Mouse (Mus musculus) heart, embryonic 14.5 days (tissue): ENCODE results near the gene Zdhhc21. TPM values are rescaled to one million over a fixed set of nuclear protein-coding genes. Genes with fewer than 3 reads are reported as not detected.
A peak's percentile ranks its signal among the peaks of the same experiment; 100 is the strongest.

Source experiments
- ATAC-seq: fragments of 200-750 bp; cut with Nextera tagmentation; 2 replicates; pipeline ENCODE4 v1.8.0; 2017; ENCODE audit warnings: low read depth, moderate TSS enrichment; ENCODE audit not compliant: insufficient number of reproducible peaks, insufficient read depth, low FRiP score
- H3K27ac ChIP-seq, 2 experiments: fragments of 200-500 bp in 1 of 2; fragments of 300-500 bp in 1 of 2; sonication (generic) in 1 of 2; replicated peaks in 1 of 2; 2 replicates each; pipeline ENCODE4 v1.5.1; 2012 to 2014; ENCODE audit warnings: low read depth in 2 of 2, low read length in 2 of 2, control low read depth in 1 of 2, mild to moderate bottlenecking in 1 of 2, mixed read lengths in 1 of 2; ENCODE audit not compliant: control insufficient read depth in 1 of 2, insufficient read depth in 1 of 2
- H3K27me3 ChIP-seq: fragments of 300-500 bp; sonication (generic); 2 replicates; pipeline ENCODE4 v1.6.1; 2014; ENCODE audit warnings: mild to moderate bottlenecking, low read length, control low read depth; ENCODE audit not compliant: control insufficient read depth, insufficient read depth
- H3K36me3 ChIP-seq: fragments of 300-500 bp; sonication (generic); 2 replicates; pipeline ENCODE4 v1.6.1; 2014; ENCODE audit warnings: mild to moderate bottlenecking, control low read depth, low read length, mixed read lengths; ENCODE audit not compliant: control insufficient read depth, insufficient read depth
- H3K4me1 ChIP-seq, 2 experiments: fragments of 200-500 bp in 1 of 2; fragments of 300-500 bp in 1 of 2; sonication (generic) in 1 of 2; 2 replicates each; pipeline ENCODE4 v1.6.1; 2012 to 2014; ENCODE audit warnings: low read length in 2 of 2, control low read depth in 1 of 2, mixed read lengths in 1 of 2; ENCODE audit not compliant: control insufficient read depth in 2 of 2, insufficient read depth in 2 of 2
- H3K4me2 ChIP-seq: fragments of 300-500 bp; sonication (generic); 2 replicates; pipeline ENCODE4 v1.6.1; 2014; ENCODE audit warnings: mild to moderate bottlenecking, low read length
- H3K4me3 ChIP-seq, 2 experiments: fragments of 200-500 bp in 1 of 2; fragments of 300-500 bp in 1 of 2; sonication (generic) in 1 of 2; 2 replicates each; pipeline ENCODE4 v1.5.1; 2012 to 2014; ENCODE audit warnings: low read length in 2 of 2, mild to moderate bottlenecking in 2 of 2, control low read depth in 1 of 2, low read depth in 1 of 2, moderate library complexity in 1 of 2; ENCODE audit not compliant: control insufficient read depth in 1 of 2, insufficient read depth in 1 of 2
- H3K9ac ChIP-seq: fragments of 300-500 bp; sonication (generic); 2 replicates; pipeline ENCODE4 v1.6.1; 2014; ENCODE audit warnings: mild to moderate bottlenecking, low read length
- H3K9me3 ChIP-seq: fragments of 300-500 bp; sonication (generic); 2 replicates; pipeline ENCODE4 v1.6.1; 2016; ENCODE audit warnings: low read length, control low read depth; ENCODE audit not compliant: control insufficient read depth
- WGBS: fragments of 180-500 bp; shearing (Covaris S2); extraction: QIAGEN DNeasy Blood & Tissue Kit; methylation state at CpG from one replicate; pipeline ENCODE4 v1.1.7; 2014; 5-methylcytosine and 5-hydroxymethylcytosine counted together
- polyA plus RNA-seq: library from polyadenylated mRNA; unstranded; fragments of >200 nt; fragmentation: Nextera tagmentation; extraction: Ambion mirVana; gene quantifications from 2 replicates; pipeline ENCODE4 v1.2.1, GENCODE M21; 2014

Zdhhc21 gene
- polyA plus RNA-seq, 1 experiment from 2014 or later, result 11.3 TPM

- peaks cover 0 to 5% of the 10 kb centered on the region in 2 experiments; a peak in 1 of 4 replicates for H3K4me1 ChIP-seq
- H3K4me3 ChIP-seq, result no peak overlapping the region
- no peaks in the 10 kb centered on the region for H3K36me3 ChIP-seq
- WGBS, result 70% methylated on average over 8 of the region's 8 CpGs
- no peak for ATAC-seq
- H3K9ac ChIP-seq, result no peak overlapping the region
- no peaks in the 10 kb centered on the region for H3K27me3 ChIP-seq
- H3K9me3 ChIP-seq, result no peaks in the 10 kb centered on the region
- H3K27ac ChIP-seq, result no peak overlapping the region
- H3K4me2 ChIP-seq, result no peak overlapping the region
Observed at GRCm38 (mm10) chr4:82864974-82865699, 5.4 kb upstream of the Zdhhc21 start.

GRCm38 (mm10) chr4:82863316-82863715 lies 3.6 kb upstream of the Zdhhc21 start:
- WGBS, result 88% methylated on average over 8 of the region's 8 CpGs
- H3K9me3 ChIP-seq, result no peaks in the 10 kb centered on the region
- H3K4me2 ChIP-seq, result no peak overlapping the region
- H3K36me3 ChIP-seq, result no peaks in the 10 kb centered on the region
- peaks cover 0 to 16% of the 10 kb centered on the region in 2 experiments; a peak in 2 of 4 replicates for H3K4me1 ChIP-seq
- no peak overlapping the region for H3K4me3 ChIP-seq
- H3K27me3 ChIP-seq, result no peaks in the 10 kb centered on the region
- no peak overlapping the region for H3K9ac ChIP-seq
- no peak overlapping the region for H3K27ac ChIP-seq
- ATAC-seq, result no peak

- ATAC-seq, result no peak
- WGBS, result 93% methylated on average over 2 of the region's 2 CpGs
- no peak overlapping the region for H3K4me2 ChIP-seq
- no peak overlapping the region for H3K4me3 ChIP-seq
- no peaks in the 10 kb centered on the region for H3K36me3 ChIP-seq
- H3K9me3 ChIP-seq, result no peaks in the 10 kb centered on the region
- H3K27ac ChIP-seq, result no peak overlapping the region
- no peak overlapping the region for H3K9ac ChIP-seq
- H3K27me3 ChIP-seq, result no peaks in the 10 kb centered on the region
- peaks cover 0 to 20% of the 10 kb centered on the region in 2 experiments; a peak in 2 of 4 replicates for H3K4me1 ChIP-seq
Observed at GRCm38 (mm10) chr4:82861451-82861850, 1.7 kb upstream of the Zdhhc21 start.

- Histone ChIP-seq H3K4me3 (no peak overlapping the region), H3K9me3 (no peaks in the 10 kb centered on the region), H3K4me2 (no peak overlapping the region), H3K4me1 (peaks cover 0 to 20% of the 10 kb centered on the region in 2 experiments; a peak in 2 of 4 replicates), H3K9ac (no peak overlapping the region), H3K27me3 (no peaks in the 10 kb centered on the region), H3K36me3 (no peaks in the 10 kb centered on the region), H3K27ac (peak overlapping the region in 1 of 2 experiments; percentile 41; a peak in 1 of 4 replicates)
- ATAC-seq, result no peak; the same call in 1 of the 2 replicates
- WGBS, result 39% methylated on average over 3 of the region's 3 CpGs
Observed at GRCm38 (mm10) chr4:82860566-82860965, 808 bp upstream of the Zdhhc21 start.

GRCm38 (mm10) chr4:82858431-82859010 lies 1.2 kb downstream of the Zdhhc21 start:
- no peak for ATAC-seq
- WGBS, result 20% methylated on average over 4 of the region's 4 CpGs
- H3K4me3 ChIP-seq, result peak overlapping the region; percentile 60 to 95; a peak in 3 of 4 replicates
- no peaks in the 10 kb centered on the region for H3K36me3 ChIP-seq
- peaks cover 0 to 20% of the 10 kb centered on the region in 2 experiments; a peak in 2 of 4 replicates for H3K4me1 ChIP-seq
- H3K9ac ChIP-seq, result peak overlapping the region; percentile 93
- H3K27me3 ChIP-seq, result no peaks in the 10 kb centered on the region
- H3K9me3 ChIP-seq, result no peaks in the 10 kb centered on the region
- H3K4me2 ChIP-seq, result peak overlapping the region; percentile 86
- H3K27ac ChIP-seq, result peak overlapping the region in 1 of 2 experiments; percentile 78; a peak in 2 of 4 replicates

GRCm38 (mm10) chr4:82856986-82857385 lies 2.8 kb downstream of the Zdhhc21 start:
- H3K4me1 ChIP-seq, result peaks cover 0 to 23% of the 10 kb centered on the region in 2 experiments; a peak in 2 of 4 replicates
- no peak overlapping the region for H3K27ac ChIP-seq
- no peaks in the 10 kb centered on the region for H3K9me3 ChIP-seq
- ATAC-seq, result no peak
- H3K4me3 ChIP-seq, result no peak overlapping the region
- no peaks in the 10 kb centered on the region for H3K27me3 ChIP-seq
- peaks cover 10% of the 10 kb centered on the region for H3K36me3 ChIP-seq
- H3K9ac ChIP-seq, result no peak overlapping the region
- no peak overlapping the region for H3K4me2 ChIP-seq
- WGBS, result 88% methylated on average over 3 of the region's 3 CpGs

- H3K27ac ChIP-seq, result no peak overlapping the region
- no peaks in the 10 kb centered on the region for H3K9me3 ChIP-seq
- no peak overlapping the region for H3K4me2 ChIP-seq
- H3K4me3 ChIP-seq, result no peak overlapping the region
- no peaks in the 10 kb centered on the region for H3K27me3 ChIP-seq
- peaks cover 10% of the 10 kb centered on the region for H3K36me3 ChIP-seq
- H3K9ac ChIP-seq, result no peak overlapping the region
- peaks cover 2 to 27% of the 10 kb centered on the region in 2 experiments; a peak in 3 of 4 replicates for H3K4me1 ChIP-seq
- ATAC-seq, result no peak
- WGBS, result 88% methylated on average over 2 of the region's 2 CpGs
Observed at GRCm38 (mm10) chr4:82853809-82854208, 5.9 kb downstream of the Zdhhc21 start.
